Mouse (Mus musculus): ENCODE data around the gene Adam22. TPM values are rescaled to one million over a fixed set of nuclear protein-coding genes. Genes with fewer than 3 reads are reported as not detected.
A peak's percentile ranks its signal among the peaks of the same experiment; 100 is the strongest.

The Adam22 gene
- polyA plus RNA-seq (2015; fragmentation: Nextera tagmentation; extraction: Ambion mirVana) = 42.9 and 47.2 TPM in 2 replicates

DNA sequence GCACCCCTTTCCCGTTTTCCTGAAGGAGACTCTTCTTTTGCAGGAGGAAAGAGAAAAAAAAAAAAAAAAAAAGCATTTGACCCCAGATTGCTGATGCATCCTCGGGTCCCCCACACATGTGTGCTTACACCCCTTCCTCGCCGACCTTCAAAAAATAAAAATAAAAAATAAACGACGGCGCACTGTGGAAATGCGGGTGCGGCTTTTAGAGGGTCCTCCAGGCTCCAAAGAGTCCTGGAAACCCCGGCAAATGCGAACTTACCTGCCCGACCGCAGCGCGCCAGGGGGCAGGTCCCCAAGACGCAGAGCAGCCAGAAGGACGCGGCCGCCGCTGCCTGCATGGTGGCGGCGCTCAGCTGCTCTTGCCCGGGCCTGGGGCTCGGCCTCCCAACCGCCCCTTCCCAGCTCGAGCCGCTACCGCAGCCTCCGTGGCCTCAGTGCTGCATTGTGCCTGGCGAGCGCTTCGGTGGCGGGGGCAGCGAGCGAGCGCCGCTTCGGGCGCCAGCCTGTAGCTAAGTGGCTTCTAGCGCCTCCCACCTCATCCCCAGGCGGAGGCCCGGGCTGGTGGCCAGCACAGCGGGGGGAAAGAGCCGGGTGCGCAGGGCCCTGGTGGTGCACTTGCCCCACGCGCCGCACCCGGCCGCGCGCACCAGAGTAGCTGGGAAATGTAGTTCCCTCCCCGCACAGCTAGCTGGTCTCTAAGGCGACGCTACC, at the start of gene Adam22:
Adam22 (minus strand) TSS at position 547 of the 714 bp plus-strand sequence.
- peak; percentile 97 for ATAC-seq (replicated peaks)

GRCm38 (mm10) chr5:8417443-8417842, 49.5 kb upstream of the Adam22 start:
- Histone ChIP-seq H3K9ac (no peak overlapping the region), H3K9me3 (no peaks in the 10 kb centered on the region), H3K4me2 (no peak overlapping the region), H3K4me3 (no peak overlapping the region), H3K27ac (no peak overlapping the region), H3K27me3 (replicated peaks) (no peaks in the 10 kb centered on the region), H3K36me3 (replicated peaks) (0 out of 2 replicates have a peak, but pooled peaks cover 2% of the 10 kb centered on the region), H3K4me1 (peaks cover 5% of the 10 kb centered on the region)
- WGBS = 41% methylated on average over 1 of the region's 1 CpGs
- no peak for ATAC-seq (replicated peaks)

More for the DNA sequence above, at the start of gene Adam22:
- Histone ChIP-seq H3K4me2 (peak within 1 kb of the TSS; percentile 70), H3K9me3 (no peaks in the 10 kb centered on the region), H3K36me3 (replicated peaks) (no peaks in the 10 kb centered on the region), H3K27me3 (replicated peaks) (no peaks in the 10 kb centered on the region), H3K9ac (peak within 1 kb of the TSS; percentile 87), H3K4me3 (peak within 1 kb of the TSS; percentile 81), H3K4me1 (peaks cover 12% of the 10 kb centered on the region), H3K27ac (peak within 1 kb of the TSS; percentile 92)
- under 1% methylated on average over 55 of the region's 55 CpGs for WGBS

GRCm38 (mm10) chr5:8416683-8417413, 48.9 kb upstream of the Adam22 start:
- Histone ChIP-seq H3K27ac (no peak overlapping the region), H3K4me2 (no peak overlapping the region), H3K27me3 (replicated peaks) (no peaks in the 10 kb centered on the region), H3K9me3 (no peaks in the 10 kb centered on the region), H3K4me1 (peaks cover 5% of the 10 kb centered on the region), H3K4me3 (no peak overlapping the region), H3K36me3 (replicated peaks) (0 out of 2 replicates have a peak, but pooled peaks cover 2% of the 10 kb centered on the region), H3K9ac (no peak overlapping the region)
- WGBS = 90% methylated on average over 3 of the region's 3 CpGs
- no peak for ATAC-seq (replicated peaks)

- Histone ChIP-seq H3K27me3 (replicated peaks) (no peaks in the 10 kb centered on the region), H3K9ac (no peak overlapping the region), H3K4me2 (no peak overlapping the region), H3K9me3 (no peaks in the 10 kb centered on the region), H3K27ac (no peak overlapping the region), H3K4me1 (no peaks in the 10 kb centered on the region), H3K4me3 (no peak overlapping the region), H3K36me3 (replicated peaks) (no peaks in the 10 kb centered on the region)
- no peak for ATAC-seq (replicated peaks)
- WGBS = 93% methylated on average over 4 of the region's 4 CpGs
Measured at GRCm38 (mm10) chr5:8408746-8409145, 40.8 kb upstream of the Adam22 start.

- H3K27me3 ChIP-seq (replicated peaks) = no peaks in the 10 kb centered on the region
- H3K36me3 ChIP-seq (replicated peaks) = peaks cover 13% of the 10 kb centered on the region
- 92% methylated on average over 13 of the region's 13 CpGs for WGBS
- no peak overlapping the region for H3K9ac ChIP-seq
- no peak overlapping the region for H3K4me2 ChIP-seq
- no peak overlapping the region for H3K4me3 ChIP-seq
- no peaks in the 10 kb centered on the region for H3K9me3 ChIP-seq
- no peak overlapping the region for H3K27ac ChIP-seq
- peak; percentile 33; the same call in 1 of the 2 replicates for ATAC-seq (replicated peaks)
- H3K4me1 ChIP-seq = no peaks in the 10 kb centered on the region
Measured at GRCm38 (mm10) chr5:8397587-8398249, 29.8 kb upstream of the Adam22 start.

DNA sequence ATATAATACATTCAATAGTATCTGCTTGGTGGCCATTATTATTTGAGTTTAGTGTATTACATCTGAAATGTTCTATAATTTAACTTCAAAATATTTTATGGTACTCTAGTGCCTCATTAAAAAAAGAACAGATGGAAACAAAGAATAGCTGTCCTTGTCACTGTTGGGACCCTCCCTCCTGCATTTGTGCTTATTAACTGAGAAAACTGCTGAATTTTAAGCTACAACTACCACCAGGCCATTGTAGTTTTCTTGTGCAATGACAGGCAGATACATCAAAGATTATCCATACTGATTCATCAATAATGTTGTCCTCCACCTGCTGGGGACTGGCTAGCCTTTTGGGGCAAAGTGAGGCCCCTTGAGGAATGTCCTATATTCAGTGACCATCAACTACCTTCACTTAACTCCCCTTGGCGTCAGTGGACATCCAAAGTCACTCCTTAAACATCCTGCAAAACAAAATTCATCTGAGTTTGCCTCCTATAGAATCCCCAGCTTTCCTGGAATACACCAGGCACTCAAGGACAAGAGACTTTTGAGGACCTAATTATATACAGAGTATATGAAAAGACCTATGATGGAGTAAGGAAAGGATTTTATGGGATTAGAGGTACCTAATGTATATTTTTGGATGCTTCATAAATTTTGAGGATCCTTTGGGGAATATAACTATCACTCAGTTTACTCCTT, 26.1 kb upstream of the Adam22 start:
- H3K27me3 ChIP-seq (replicated peaks) = no peaks in the 10 kb centered on the region
- 84% methylated on average over 1 of the region's 1 CpGs for WGBS
- H3K9me3 ChIP-seq = no peaks in the 10 kb centered on the region
- no peak overlapping the region for H3K9ac ChIP-seq
- ATAC-seq (replicated peaks) = no peak
- no peak overlapping the region for H3K27ac ChIP-seq
- H3K4me2 ChIP-seq = no peak overlapping the region
- no peak overlapping the region for H3K4me3 ChIP-seq
- H3K4me1 ChIP-seq = no peaks in the 10 kb centered on the region
- H3K36me3 ChIP-seq (replicated peaks) = peaks cover 10% of the 10 kb centered on the region

DNA sequence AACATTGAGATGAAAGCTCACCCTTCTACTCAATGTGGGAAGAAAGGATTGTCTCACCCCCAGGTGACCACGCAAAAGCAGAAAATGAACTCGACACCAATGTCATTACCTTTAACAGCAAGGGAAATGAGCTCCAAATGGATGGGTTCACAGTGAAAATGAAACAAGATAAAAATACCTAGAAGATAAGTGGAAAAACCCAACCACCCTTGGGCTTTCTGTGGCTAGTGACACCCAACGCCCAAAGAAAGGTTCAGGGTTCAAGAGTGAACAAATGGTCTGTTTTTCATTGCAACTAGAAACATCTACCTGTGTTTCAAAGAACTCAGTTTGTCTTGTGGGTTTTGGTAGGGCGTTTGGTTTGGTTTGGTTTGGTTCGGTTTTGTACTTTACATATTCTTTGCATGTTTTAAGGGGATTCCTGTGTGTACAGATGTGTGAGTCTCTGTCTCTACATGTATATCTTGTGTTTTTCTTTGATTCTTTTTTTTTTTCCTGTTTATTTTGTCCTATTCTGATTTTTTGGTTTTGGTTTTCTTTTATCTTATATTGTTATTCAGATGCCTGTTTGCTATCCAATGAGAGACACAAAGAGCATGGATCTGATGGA, 6.4 kb upstream of the Adam22 start:
- H3K9ac ChIP-seq = no peak overlapping the region
- no peaks in the 10 kb centered on the region for H3K9me3 ChIP-seq
- H3K27ac ChIP-seq = no peak overlapping the region
- H3K36me3 ChIP-seq (replicated peaks) = no peaks in the 10 kb centered on the region
- H3K4me3 ChIP-seq = no peak overlapping the region
- H3K4me2 ChIP-seq = no peak overlapping the region
- no peak for ATAC-seq (replicated peaks)
- H3K27me3 ChIP-seq (replicated peaks) = no peaks in the 10 kb centered on the region
- WGBS = 84% methylated on average over 5 of the region's 5 CpGs
- no peaks in the 10 kb centered on the region for H3K4me1 ChIP-seq

- WGBS = 71% methylated on average over 4 of the region's 4 CpGs
- H3K27me3 ChIP-seq (replicated peaks) = no peaks in the 10 kb centered on the region
- H3K4me2 ChIP-seq = no peak overlapping the region
- no peak for ATAC-seq (replicated peaks)
- H3K9ac ChIP-seq = no peak overlapping the region
- H3K4me1 ChIP-seq = no peaks in the 10 kb centered on the region
- H3K36me3 ChIP-seq (replicated peaks) = no peaks in the 10 kb centered on the region
- no peak overlapping the region for H3K27ac ChIP-seq
- no peak overlapping the region for H3K4me3 ChIP-seq
- H3K9me3 ChIP-seq = no peaks in the 10 kb centered on the region
Measured at GRCm38 (mm10) chr5:8373415-8373814, 5.5 kb upstream of the Adam22 start.

DNA sequence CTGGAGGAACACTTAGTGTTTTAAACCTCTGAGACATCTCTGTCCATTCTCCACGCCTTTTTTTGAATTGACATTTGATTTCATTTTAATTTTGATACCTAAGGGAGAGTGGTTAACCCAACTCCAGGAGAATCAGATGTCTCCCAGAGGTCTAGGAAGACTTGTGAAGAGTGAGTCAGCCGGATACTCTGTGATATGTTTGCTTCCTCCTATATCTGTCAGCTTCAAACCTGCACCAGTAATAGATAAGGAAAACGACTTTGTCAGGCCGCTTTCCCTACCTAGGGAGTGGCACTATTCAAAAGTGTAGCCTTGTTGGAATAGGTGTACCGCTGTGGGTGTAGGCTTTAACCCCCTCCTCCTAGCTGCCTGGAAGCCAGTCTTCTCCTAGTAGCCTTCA, 821 bp upstream of the Adam22 start:
- no peak for ATAC-seq (replicated peaks)
- Histone ChIP-seq H3K4me1 (peaks cover 12% of the 10 kb centered on the region), H3K4me3 (peak overlapping the region; percentile 81; the same call in 1 of the 2 replicates), H3K27me3 (replicated peaks) (no peaks in the 10 kb centered on the region), H3K9me3 (no peaks in the 10 kb centered on the region), H3K4me2 (no peak overlapping the region), H3K9ac (no peak overlapping the region), H3K36me3 (replicated peaks) (no peaks in the 10 kb centered on the region), H3K27ac (no peak overlapping the region)
- WGBS = 89% methylated on average over 5 of the region's 5 CpGs

- peaks cover 12% of the 10 kb centered on the region for H3K4me1 ChIP-seq
- peak overlapping the region; percentile 70 for H3K4me2 ChIP-seq
- 40% methylated on average over 7 of the region's 7 CpGs for WGBS
- no peaks in the 10 kb centered on the region for H3K9me3 ChIP-seq
- ATAC-seq (replicated peaks) = peak; percentile 15
- peak overlapping the region; percentile 92 for H3K27ac ChIP-seq
- H3K27me3 ChIP-seq (replicated peaks) = no peaks in the 10 kb centered on the region
- H3K9ac ChIP-seq = peak overlapping the region; percentile 87
- H3K4me3 ChIP-seq = peak overlapping the region; percentile 81
- no peaks in the 10 kb centered on the region for H3K36me3 ChIP-seq (replicated peaks)
Measured at GRCm38 (mm10) chr5:8368328-8368692, 350 bp upstream of the Adam22 start.

DNA sequence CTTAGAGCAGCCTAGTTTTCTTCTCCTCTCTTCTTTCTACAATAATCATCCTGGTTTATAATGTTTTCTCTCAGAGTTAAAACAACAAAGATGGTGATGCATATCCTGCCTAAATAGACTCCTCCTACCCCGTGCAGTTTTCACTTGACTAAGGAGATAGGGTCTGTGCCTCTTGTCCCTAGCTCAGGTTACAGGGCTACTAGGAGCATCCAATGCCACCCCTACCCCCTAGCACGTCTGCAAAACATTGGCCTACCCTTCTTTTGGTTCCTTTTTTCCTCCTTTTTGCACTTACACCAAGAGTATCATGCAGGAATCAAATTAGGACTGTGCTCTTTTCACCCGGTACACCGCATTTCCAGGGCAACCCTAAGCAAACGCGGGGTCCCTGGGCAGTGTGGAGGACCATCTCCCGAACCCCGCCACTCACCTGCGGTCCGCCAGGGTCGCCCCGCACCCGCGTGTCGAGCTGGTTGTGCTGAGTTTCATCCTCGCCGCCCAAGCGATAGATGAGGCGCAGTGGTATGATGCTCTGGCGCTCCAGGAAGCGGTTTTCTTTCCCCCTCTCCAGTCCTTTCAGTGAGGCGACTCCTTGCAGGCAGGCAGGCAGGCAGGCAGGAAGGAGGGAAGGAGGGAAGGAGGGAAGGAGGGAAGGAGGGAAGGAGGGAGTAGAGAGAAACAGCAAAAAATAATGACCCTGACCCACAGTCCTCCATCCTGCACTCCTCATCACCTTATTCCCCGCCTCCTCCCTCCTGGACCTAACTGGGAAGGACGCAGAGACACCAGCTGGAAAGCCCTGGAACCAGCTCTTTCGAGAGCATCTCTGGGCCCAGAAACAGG, 968 bp downstream of the Adam22 start:
- no peaks in the 10 kb centered on the region for H3K27me3 ChIP-seq (replicated peaks)
- under 1% methylated on average over 24 of the region's 25 CpGs for WGBS
- H3K9ac ChIP-seq = peak overlapping the region; percentile 87
- ATAC-seq (replicated peaks) = peak; percentile 71
- no peaks in the 10 kb centered on the region for H3K9me3 ChIP-seq
- peak overlapping the region; percentile 81 for H3K4me3 ChIP-seq
- H3K36me3 ChIP-seq (replicated peaks) = no peaks in the 10 kb centered on the region
- H3K4me2 ChIP-seq = peak overlapping the region; percentile 70
- peaks cover 12% of the 10 kb centered on the region for H3K4me1 ChIP-seq
- H3K27ac ChIP-seq = peak overlapping the region; percentile 92

Data from midbrain, embryonic 15.5 days (tissue).